Mouse (Mus musculus): Measurements from ENCODE around the gene Chtf18.

DNA sequence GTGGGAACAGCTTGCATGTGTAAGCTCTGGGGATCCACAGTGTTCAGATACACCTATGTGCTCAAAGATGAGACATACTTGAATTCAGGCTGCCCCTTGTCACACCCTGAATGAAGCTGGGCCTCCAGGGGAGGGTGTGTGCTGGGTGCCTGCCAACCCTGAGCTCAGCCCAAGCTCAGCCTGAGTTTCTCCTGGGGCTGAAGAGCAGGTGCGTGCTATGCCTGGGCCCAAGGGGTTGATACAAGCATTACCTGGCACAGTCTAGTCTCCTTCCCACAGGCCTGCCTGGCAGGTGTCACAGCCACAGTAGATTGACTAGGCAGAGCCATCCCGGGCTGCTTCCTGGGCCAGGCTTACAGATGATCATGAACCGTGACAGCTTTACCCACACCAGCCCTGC lies 8.5 kb upstream of the Chtf18 start, which contains the start of gene Mslnl:
- TF ChIP-seq CTCF (IDR thresholded peaks at IDR 0.05; ENCODE audit: control insufficient read depth, insufficient read depth, insufficient read length) (no peak), MAX (IDR thresholded peaks at IDR 0.05) (no peak), MYOG (IDR thresholded peaks at IDR 0.05; ENCODE audit: control insufficient read depth, extremely low read depth, insufficient read length) (no peak), USF1 (IDR thresholded peaks at IDR 0.05; ENCODE audit: low read depth) (no peak)

Data from C2C12 (cell line).